Mouse (Mus musculus): ENCODE data around the gene Sccpdh. TPM values are rescaled to one million over a fixed set of nuclear protein-coding genes. Genes with fewer than 3 reads are reported as not detected.
"Not testable (repeated sequence)": the region's sequence is repeated elsewhere in the genome, so short reads cannot be mapped to it uniquely, and the experiment has no call there.

The Sccpdh gene
- total RNA-seq, 2 experiments from 2014 or later, result 60.1 to 68.5 TPM

DNA sequence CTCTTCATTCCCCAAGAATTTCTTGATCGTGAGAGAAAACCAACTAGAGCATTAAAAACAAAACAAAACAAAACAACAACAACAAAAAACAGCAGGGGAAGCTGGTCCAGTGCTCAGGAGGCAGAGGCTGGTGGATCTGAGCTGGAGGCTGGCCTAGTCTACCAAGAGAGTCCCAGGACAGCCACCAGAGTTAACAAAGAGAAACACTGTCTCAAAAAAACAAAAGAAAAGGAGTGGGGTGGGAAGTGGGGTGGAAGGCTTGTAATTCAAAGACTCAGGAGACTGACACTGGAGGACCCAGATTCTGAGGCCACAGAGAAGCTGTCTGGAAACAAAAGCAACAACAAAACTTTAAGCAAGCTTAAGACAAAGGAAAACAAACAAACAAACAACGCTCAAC, 1.0 kb upstream of the Sccpdh start:
- DNase-seq (ENCODE audit: extremely low spot score in 1 of 2, low spot score in 1 of 2), result no peak

DNA sequence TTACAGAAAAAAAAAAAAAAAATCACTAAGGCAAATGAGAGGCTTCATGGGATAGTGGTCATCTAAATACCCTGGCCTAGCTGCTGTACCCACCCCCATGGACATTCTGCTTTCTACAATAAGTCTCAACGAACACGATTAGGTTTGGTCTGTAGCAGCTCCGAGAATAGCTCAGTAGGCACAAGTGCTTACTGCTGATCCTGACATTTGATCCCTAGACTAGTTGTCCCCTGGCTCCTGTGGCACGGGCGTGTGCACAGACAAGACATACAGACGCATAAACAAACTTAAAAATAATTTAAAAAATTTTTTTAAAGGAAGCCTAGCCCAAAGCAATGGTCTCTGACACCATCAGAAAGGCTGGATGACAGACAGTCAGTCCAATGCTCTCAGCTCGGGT, 560 bp upstream of the Sccpdh start:
- DNase-seq (ENCODE audit: extremely low spot score in 1 of 2, low spot score in 1 of 2), result no peak

DNA sequence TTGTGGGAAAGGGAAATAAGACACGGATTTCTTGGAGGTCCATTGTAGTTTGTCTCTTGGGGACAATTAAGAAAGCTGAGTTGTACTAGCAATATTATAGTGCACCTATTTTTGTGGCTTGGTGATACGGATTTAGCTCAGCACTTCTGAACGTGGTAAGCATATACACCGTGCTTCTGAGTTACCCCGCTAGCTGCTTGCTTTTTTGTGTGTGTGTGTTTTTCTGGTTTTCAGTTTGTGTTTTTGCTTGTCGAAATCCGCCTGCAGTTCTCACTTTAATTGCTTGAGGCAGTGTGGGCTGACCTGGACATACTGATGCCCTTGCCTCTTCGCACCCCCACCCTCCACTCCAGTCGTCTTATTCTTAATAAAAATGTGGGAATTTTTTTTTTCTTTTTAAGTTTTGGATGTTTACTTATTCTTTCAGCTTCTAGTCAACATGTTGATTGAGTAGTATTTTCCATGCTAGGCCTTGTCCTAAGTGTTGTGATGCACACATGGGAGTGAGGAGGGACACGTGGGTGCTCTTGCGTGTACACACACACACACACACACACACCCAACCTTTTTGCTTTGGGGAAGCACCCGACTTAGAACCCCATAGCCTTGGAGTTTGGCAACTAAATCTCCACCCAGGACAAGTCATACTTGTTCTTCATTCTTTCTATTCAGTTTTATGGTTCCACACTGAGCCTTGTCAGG, 977 bp downstream of the Sccpdh start:
- no peak for DNase-seq (ENCODE audit: extremely low spot score in 1 of 2, low spot score in 1 of 2)

DNA sequence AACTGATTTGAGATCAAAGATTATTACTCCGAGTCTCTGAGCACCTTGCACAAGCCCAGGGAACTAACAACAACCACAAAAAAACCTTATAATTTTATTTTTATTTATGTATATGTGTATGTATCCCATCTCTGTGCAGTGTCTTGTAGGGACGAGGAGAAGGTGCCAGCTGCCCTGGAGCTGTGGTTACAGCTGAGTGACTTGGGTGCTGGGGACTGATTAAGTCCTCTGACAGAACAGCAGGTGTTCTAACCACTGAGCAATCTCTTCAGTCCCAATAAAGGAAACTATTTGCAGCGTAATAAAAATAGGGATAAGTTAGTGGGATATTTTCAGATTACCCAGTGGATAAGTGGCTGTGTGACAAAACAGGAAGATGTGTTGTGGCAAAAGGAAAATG, 6.3 kb downstream of the Sccpdh start:
- DNase-seq (ENCODE audit: extremely low spot score in 1 of 2, low spot score in 1 of 2), result no peak

DNA sequence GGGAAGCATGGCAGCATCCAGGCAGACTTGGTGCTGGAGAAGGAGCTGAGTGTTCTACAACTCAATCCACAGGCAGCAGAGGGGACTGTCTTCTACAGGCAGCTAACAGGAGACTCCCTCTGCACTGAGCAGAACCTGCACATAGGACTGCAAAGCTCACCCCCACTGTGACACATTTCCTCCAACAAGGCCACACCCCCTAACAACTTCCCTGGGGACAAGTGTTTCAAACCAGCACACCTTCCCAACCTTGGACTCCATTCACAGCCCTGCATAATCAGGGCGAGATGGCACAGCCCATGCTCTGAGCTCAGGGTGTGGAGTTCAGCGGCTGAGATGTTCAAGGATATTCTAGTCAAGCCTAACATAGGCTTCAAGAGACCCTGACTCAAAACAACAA, 9.0 kb downstream of the Sccpdh start:
- no peak for DNase-seq (ENCODE audit: extremely low spot score in 1 of 2, low spot score in 1 of 2)

DNA sequence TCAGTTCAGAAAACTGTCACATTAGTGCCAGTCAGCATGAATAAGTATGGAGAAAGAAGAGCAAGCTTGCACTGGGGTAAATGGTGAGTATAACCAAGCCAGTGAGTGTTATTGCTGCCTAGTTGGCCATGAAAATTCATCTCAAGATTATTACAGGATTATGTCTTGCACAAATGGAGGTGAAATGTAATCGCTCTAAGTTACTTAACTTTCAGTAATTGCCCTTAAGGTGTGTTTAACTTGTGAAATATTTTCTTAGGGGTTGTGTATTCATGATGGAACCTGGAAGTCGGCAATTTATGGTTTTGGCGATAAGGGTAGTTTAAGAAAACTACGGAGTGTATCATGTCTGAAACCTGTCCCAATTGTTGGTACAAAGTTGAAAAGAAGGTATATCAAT, 11.3 kb downstream of the Sccpdh start:
- DNase-seq (ENCODE audit: extremely low spot score in 1 of 2, low spot score in 1 of 2), result no peak

DNA sequence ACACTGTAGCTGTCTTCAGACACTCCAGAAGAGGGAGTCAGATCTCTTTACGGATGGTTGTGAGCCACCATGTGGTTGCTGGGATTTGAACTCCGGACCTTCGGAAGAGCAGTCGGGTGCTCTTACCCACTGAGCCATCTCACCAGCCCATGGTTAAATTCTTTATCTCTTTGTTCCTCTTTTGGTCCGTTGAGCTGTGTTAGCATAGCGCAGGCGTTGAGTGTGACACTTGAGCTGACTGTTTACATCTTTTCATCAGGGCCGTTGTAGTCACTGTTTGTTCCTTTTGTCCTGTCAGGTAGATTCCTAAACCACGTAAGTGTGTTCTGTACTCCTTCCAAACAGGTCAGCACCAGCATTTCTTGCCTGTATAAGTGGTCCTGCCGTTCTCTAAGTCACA, 14.7 kb downstream of the Sccpdh start:
- DNase-seq (ENCODE audit: extremely low spot score in 1 of 2, low spot score in 1 of 2), result not testable (repeated sequence)

DNA sequence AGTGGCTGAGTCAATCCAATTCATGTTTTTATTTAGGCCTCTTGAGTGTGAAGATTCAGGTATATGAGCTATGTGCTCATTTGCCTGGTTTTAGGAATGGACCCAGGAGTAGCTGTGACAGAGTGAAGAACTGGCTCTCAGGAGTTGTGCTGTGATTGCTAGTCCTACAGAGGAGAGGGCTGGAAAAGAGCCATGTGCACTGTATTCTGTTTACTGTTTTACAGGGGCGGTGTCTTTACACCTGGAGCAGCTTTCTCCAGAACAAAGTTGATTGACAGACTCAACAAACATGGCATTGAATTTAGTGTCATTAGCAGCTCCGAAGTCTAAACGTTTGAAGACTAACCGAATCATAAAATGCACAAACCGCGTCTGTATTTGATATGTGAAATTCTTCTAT, 18.3 kb downstream of the Sccpdh start:
- no peak for DNase-seq (ENCODE audit: extremely low spot score in 1 of 2, low spot score in 1 of 2)

DNA sequence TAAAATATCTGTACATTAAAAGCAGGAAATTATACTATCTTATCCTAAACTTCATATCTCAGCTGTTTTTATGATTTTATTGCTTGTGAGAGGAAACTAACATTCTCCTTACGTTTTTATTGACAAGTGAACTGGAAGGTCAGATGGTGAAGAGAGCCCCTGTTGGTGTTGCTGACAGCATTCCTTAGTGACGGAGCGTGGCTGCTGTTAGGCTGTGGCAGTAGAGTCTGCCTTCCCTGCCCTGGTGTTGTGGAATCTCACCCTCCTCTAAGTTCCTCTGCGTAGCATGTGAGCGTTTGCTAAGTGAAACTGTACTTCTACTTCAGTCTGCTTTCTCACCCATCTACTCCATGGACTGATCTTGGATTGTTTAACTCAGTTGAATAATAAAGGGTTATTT, 18.8 kb downstream of the Sccpdh start:
- DNase-seq (ENCODE audit: extremely low spot score in 1 of 2, low spot score in 1 of 2), result no peak

DNA sequence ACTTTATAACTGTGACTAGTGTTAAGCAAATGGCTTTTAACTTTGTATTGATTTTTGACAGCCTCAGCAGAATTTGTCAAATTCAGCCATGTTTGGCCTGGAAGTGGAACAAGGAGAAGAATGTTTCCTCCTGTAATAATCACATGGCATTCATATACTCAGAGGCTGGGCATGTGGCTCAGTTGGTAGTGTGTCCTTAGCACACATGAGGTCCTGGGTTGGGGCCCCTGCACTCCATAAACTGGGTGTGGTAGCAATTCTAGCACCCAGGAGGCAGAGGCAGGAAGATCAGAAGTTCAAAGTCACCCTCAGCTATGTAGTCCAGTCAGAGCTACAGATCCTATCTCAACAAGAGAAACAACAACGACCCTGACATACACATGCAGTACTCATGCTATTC, 19.3 kb downstream of the Sccpdh start:
- no peak for DNase-seq (ENCODE audit: extremely low spot score in 1 of 2, low spot score in 1 of 2)

DNA sequence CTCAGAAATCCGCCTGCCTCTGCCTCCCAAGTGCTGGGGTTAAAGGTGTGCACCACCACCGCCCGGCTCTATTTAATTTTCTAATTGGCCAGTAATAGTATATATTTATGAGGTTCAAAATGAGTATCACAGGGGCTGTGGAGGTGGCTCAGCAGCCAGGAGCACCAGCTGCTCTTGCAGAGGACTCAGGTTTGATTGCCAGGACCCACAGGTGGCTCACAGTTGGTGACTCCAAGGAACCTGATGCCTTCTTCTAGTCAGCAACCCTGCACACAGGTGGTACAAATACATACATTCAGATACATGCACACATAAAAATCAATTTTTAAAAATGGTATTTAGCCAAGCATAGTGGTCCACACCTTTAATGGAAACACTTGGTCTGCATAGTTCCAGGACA, 20.0 kb downstream of the Sccpdh start:
- no peak for DNase-seq (ENCODE audit: extremely low spot score in 1 of 2, low spot score in 1 of 2)

DNA sequence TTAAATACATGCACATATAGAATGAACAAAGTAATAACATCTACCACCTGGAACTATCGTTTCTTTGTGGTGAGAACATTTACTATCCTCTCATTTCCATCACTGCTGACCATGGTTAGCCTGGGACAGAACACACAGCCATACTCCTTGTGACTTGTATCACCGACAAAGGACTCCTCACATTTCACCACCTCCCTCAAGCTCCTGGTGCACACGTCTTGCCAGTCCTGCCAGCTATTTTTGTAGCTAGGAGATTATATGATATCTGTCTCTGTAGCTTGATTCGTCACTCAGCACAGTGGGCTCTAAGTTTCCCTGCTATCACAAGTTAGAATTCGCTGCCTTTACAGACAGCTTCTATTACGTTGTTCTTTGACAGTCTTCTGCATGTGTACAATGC, 20.4 kb downstream of the Sccpdh start:
- DNase-seq (ENCODE audit: extremely low spot score in 1 of 2, low spot score in 1 of 2), result no peak

DNA sequence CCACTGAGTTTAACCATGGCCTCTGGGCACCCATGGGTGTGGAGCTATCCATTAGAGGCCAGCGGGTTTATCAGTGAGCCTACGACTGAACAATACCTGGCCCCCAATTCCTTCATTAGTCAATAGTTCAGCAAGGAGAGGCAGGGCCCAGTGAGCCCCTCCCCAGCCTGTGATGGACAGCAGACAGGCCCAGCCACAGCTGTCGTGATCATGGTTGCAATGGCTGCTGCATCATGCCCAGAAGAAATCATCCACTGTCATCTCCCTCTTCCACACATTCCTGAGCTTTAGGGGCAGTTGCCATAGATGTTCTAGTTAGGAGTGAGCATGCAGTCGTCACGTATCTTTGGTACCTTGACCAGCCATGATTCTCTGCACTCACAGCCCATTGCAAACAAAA, 20.9 kb downstream of the Sccpdh start:
- DNase-seq (ENCODE audit: extremely low spot score in 1 of 2, low spot score in 1 of 2), result no peak

DNA sequence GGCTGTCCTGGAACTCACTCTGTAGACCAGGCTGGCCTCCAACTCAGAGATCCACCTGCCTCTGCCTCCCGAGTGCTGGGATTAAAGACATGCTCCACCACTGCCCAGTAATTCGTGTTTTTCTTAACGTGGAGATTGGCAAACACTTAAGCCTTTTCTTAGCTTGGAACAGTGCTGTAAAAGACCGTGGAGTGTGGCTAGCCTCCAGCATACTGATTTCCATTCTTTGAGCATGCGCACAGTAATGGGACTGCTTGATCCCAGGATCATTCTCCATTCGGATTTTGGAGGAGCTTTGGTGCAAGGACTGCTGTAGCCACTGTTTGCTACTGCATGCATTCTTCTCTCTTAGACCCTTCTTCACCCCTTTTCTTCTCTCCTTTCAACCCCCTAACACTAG, 21.5 kb downstream of the Sccpdh start:
- DNase-seq (ENCODE audit: extremely low spot score in 1 of 2, low spot score in 1 of 2), result no peak

DNA sequence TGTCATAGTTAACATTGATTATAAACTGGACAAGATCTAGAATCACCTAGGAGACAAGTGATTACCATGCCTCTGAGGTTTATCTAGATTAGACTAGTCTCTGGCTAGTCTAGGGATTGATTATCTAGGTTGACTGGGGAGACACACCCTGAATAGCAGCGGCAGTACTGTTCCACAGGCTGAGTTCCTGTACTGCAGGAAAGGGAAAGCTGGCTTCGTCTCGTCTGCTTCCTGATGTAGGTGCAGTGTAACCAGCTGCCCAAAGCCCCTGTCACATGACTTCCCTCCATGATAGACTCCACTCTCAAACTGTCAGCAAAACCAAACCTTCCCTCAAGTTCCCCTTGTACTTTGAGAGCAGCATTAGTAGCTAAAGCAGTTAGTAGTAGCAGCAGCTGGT, 36.1 kb downstream of the Sccpdh start:
- no peak for DNase-seq (ENCODE audit: extremely low spot score in 1 of 2, low spot score in 1 of 2)

DNA sequence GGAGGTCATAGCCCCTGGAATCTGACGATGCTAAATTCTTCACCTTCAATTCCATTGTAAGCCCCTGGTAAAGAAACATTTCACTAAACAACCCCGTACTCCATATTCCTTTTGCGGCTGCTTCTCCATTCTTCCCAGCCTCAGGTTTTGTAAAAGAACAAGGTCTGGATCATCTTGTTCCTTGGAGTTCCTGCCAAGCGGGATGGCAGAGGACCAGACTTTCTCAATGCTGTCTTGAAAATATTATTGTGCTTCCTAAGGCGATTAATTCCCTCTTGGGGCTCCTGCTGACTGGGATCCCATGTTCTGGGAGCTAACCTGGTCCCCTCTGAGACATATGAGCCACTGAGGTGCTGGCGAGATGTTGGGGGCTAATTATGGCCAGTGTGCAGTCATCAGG, 37.1 kb downstream of the Sccpdh start:
- DNase-seq (ENCODE audit: extremely low spot score in 1 of 2, low spot score in 1 of 2), result peak; percentile 26 to 51

DNA sequence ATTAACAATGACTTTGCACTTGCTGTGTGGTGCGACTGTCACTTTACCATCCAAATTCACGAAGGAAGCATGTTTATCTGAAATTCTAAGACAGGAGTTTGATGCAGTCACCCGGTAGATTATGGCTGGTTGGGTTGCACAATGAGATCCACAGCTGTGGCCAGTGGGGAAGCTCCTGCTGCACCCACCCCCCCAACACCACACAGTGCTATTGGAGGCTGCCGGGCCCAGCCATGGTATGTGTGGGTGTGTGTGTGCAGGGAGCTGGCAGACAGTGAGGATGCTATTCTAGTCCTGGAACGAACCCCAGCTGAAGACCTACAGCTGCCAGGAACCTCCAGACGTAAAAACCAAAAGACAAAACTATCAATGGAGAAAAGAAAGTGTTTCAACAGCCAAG, 41.4 kb downstream of the Sccpdh start:
- DNase-seq (ENCODE audit: extremely low spot score in 1 of 2, low spot score in 1 of 2), result peak; percentile 42 to 64

DNA sequence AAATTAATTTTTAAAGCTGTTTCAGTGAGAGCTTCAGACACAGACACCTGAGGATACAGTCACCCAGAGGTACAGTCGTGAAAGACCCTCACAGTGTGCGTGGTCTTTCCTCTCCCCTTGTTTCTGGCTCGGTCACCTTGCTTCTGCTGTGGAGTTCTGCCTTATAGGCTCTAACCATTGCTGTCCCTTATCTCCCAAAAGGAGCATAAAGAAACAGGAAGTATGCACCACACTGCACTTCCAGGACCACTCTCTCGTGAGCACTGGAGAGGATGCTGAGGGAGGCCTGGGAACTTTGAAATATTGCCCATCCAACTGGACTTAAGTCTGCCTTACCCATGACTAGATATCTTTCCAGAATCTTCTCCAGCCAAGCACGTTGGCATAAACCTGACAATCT, 42.7 kb downstream of the Sccpdh start:
- DNase-seq (ENCODE audit: extremely low spot score in 1 of 2, low spot score in 1 of 2), result no peak

DNA sequence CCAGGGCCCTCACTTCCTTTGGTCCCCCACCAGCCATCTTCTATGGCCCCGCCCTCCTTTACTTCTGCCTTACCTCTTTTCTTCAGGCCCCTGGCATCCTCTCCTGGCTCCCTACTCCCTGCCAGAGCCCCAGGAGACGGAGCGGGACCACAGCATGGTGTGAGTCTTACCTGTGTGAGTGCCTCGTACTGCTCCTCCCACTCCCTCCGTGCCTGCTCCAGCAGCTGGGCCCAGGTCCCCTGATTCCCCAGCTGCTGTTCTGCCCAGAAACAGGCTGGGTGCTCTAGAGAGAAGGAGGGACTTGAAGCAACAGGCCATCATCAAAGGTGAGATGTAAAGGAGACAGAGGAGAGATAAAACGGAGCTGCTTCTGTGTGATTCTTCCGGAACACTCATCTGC, 44.6 kb downstream of the Sccpdh start:
- DNase-seq (ENCODE audit: extremely low spot score in 1 of 2, low spot score in 1 of 2), result no peak

DNA sequence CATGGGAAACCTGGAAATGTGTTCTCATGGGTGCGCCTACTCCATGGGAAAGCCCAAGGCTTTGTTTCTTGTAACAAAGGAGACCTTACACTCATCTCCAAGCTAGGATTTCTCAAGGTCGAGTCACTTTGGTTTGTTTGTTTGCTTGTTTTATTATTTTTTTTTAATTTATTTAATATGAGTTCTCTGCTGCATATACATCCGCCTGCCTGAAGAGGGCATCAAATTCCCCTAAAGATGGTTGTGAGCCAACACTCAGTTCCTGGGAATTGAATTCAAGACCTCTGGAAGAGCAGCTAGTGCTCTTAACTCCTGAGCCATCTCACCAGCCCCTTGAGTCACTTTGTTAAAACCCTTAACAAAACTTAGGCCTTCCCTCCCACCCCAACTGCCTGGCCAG, 45.4 kb downstream of the Sccpdh start:
- DNase-seq (ENCODE audit: extremely low spot score in 1 of 2, low spot score in 1 of 2), result no peak

DNA sequence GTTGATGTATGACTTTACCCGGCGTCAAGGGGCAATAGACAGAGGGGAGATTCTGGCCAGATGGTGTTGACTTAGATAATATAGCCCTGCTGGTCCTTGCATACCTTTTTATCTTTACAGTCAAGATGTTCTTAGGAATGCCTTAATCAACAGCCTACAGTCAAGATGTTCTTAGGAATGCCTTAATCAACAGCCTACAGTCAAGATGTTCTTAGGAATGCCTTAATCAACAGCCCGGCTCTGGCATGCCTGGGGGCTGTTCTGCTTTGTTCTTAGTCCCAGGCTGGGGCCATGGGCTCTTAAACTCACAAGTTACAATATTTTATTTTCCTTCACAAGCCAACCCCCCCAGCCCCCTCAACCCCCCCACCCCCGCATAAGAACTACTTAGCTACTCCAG, 47.3 kb downstream of the Sccpdh start:
- DNase-seq (ENCODE audit: extremely low spot score in 1 of 2, low spot score in 1 of 2), result not testable (repeated sequence)

DNA sequence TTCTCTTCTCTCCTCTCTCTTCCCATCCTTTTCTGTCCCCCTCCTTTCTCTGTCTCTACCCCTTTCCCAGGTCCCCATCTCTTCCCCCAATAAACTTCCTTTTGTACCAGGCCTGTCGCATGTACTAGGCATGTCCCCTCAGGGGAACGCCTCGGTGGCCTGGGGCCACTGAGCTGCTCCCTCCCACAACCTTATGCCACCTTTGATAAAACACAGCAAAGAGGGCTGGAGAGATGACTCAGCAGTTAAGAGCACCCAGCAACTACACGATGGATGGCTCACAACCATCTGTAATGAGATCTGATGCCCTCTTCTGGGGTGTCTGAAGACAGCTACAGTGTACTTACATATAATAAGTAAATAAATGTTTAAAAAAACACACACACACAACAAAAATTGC, 47.8 kb downstream of the Sccpdh start:
- no peak for DNase-seq (ENCODE audit: extremely low spot score in 1 of 2, low spot score in 1 of 2)

Data from layer of hippocampus, postnatal 25 days (tissue).